Mouse (Mus musculus): ENCODE data around the gene Prss57.

Prss57 gene

DNA sequence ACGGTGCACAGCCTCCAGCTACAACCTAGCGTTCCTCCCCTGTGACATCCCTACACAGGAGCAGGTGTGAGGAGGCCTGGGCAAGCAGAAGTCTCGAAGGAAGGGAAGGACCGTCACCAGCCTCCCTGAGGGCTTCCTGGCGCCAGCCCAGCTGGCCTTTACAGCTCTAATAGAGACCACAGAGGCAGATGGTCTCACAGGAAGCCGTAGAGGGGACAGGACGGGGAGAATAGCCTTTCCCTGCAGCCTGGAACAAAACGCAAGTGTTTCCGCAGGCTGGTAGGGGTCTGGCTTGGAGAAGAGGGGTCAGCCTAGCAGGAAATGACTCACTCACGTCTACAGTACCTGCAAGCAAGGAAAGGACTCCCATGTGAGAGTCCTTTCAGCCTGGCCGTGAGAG is 17.1 kb upstream of the Prss57 start:
- DNase-seq (ENCODE audit: low spot score in 2 of 2): no peak

- no peak for DNase-seq (ENCODE audit: low spot score in 2 of 2)
Measured at GRCm38 (mm10) chr10:79806972-79807371, 16.2 kb upstream of the Prss57 start.

DNA sequence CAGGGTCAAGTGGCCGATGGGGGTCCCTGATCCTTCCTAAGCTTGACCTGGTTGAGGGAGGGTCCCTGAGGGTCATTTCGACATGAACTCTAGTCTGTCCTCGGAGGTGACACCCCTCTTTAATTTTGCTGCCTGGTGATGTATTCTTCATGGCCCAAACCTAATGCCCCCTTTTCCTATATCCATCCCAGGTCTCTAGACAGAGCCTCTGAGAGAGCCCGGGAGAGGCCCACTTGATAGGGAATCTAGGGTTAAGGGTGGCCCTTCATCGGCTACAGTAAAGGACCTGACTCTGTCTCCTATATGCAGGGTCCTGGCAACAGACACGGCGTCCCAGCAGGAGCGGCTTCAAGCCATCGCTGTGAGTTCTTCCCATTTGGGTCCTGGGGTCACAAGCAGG is 15.6 kb upstream of the Prss57 start:
- no peak for DNase-seq (ENCODE audit: low spot score in 2 of 2)

DNA sequence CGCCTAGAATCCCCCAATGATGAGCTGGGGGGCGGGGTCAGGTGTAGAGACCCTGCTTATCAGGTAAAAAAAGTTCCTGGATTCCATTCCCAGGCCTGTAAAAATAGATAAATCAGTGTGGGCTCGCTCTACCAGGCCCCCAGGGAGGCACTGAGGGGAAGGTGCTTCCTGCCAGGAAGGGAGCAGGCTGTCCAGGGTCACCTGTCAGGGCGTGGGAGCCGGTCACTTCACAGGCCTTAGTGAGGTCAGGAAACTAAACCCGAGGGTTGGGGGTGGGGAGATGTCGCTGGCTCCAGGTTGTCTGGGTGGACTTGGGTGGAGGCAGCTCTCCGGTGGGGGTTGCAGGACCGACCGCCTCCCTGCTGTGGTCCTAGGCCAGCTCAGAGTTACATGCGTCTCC is 14.9 kb upstream of the Prss57 start:
- DNase-seq (ENCODE audit: low spot score in 2 of 2): no peak

- DNase-seq (ENCODE audit: low spot score in 2 of 2): peak; percentile 94
Measured at GRCm38 (mm10) chr10:79803716-79804323, 13.1 kb upstream of the Prss57 start.

DNA sequence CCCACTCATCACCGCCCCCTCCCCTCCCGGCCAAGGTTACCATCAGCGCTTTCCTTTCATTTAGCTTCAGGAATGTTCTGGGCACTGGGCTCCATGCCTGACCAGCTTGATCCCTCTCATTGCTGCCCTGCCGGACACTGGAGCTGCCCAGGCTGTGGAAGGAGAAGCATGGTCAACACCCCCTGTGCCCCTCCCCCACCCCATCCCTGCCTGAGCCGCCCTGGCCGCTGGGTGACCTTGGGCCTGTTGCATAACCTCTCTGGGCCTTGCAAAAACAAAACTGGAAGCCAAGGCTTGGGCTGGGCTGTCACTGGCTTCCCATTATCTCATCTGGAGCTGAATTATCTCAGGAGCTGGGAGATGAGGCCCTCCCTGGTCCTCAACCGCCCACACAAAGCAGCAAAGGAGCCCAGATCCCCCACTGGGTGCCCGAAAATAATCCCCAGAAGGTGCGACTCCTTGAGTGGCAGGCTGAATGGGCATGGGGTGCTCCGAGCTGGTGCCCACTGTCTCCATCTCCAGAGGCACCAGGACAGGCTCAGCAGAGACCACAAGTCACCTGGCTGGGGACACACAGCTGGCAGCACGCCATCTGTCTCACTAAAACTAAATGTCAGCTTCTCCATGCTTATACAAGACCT is 11.7 kb upstream of the Prss57 start:
- peak in 1 of 2 experiments; percentile 54 for DNase-seq (ENCODE audit: low spot score in 2 of 2)

- DNase-seq (ENCODE audit: low spot score in 2 of 2): no peak
Measured at GRCm38 (mm10) chr10:79801837-79802236, 11.1 kb upstream of the Prss57 start.

GRCm38 (mm10) chr10:79800508-79800907 is 9.7 kb upstream of the Prss57 start:
- DNase-seq (ENCODE audit: low spot score in 2 of 2): no peak

DNA sequence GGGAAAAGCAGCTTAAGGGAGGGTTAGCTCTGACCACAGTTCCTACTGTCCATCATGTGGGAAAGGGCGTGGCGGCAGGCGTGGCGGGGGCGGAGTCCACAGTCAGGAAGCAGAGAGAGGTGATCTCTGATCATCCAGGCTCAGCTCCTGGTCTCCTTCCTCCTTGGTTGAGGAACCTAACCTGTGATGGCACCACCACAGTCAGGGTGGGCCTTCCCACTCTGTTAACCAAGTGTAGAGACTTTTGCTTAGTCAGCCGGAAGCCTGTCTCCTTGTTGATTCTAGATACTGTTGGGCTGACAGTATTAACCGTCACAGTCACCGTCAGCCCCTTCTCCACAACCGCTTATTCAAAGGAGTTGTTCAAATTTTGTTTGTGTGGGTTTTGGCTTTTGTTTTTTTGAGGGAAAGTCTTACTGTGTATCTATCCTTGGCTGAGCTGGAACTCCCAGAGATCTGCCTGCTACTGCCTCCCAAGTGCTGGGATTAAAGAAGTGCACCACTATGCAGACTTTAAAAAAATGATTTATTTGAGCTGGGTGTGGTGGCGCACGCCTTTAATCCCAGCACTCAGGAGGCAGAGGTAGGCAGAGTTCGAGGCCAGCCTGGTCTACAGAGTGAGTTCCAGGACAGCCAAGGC is 7.6 kb upstream of the Prss57 start:
- no peak for DNase-seq (ENCODE audit: low spot score in 2 of 2)

- no peak for DNase-seq (ENCODE audit: low spot score in 2 of 2)
Measured at GRCm38 (mm10) chr10:79797326-79797725, 6.6 kb upstream of the Prss57 start.

GRCm38 (mm10) chr10:79795905-79796304 is 5.1 kb upstream of the Prss57 start:
- no peak for DNase-seq (ENCODE audit: low spot score in 2 of 2)

DNA sequence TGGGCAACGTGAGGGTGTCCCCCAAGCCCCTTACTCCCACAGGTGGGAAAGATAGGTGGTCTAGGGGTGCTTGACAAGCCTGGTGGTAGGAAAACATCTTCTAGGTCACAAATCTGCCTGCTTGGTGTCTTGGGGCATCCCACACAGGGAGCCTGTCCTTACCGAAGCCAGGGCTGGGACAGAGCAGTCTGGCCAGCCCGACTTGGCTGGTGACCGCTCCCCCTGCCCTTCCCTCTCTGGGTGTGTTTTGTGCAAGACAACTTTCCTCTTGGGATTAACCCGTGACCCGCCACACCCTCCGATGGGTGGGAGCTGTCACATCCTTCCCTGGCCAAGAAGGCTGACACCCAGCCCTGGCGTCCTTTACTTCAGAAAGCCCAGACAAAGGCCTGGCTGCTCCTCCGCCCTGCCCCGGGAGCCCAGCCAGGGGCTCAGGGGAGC is 3.8 kb upstream of the Prss57 start:
- peak in 1 of 2 experiments; percentile 41 for DNase-seq (ENCODE audit: low spot score in 2 of 2)

GRCm38 (mm10) chr10:79793738-79794490 is 3.2 kb upstream of the Prss57 start:
- DNase-seq (ENCODE audit: low spot score in 2 of 2): peak; percentile 75

DNA sequence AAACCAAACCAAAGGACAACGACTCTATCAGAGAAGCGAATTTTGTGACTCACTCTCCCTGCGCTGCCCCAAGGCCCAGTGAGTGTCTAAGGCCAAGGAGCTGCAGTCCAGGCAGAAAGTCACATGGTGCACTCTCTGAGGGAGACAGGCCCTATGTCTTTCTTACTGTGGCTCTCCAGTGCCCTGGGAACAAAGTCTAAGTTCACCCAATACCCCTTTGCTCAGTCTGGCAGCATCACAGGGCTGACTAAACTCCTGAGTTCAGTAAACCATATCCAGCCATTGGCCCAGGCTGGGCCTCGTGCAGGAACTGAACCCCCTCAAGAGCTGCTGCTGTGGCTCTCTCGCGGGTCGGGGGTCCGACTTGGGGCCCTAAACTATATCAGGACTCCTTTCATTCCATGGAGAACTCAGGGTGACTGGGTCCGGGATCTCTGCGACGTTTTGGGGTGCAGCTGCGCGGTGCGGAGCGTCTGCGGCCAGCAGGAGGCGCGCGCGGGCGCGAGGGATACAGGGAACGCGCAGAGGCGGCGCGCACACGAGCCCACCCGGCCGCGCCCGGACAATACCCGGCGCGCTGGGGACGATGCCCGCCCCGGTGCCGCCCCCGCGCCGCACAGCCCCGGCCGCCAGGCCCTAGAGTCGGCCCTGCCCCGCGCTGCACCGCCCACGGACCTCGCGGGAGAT is 2.4 kb upstream of the Prss57 start, which contains the start of gene Palm:
TSS of gene Palm (plus strand) at position 522 of the 687 bp plus-strand sequence.
- DNase-seq (ENCODE audit: low spot score in 2 of 2): peak; percentile 83 to 86

GRCm38 (mm10) chr10:79792339-79793040 is 1.7 kb upstream of the Prss57 start:
- DNase-seq (ENCODE audit: low spot score in 2 of 2): no peak

GRCm38 (mm10) chr10:79789581-79789980 is 1.2 kb downstream of the Prss57 start:
- DNase-seq (ENCODE audit: low spot score in 2 of 2): no peak

- peak; percentile 79 to 82 for DNase-seq (ENCODE audit: low spot score in 2 of 2)
Measured at GRCm38 (mm10) chr10:79788386-79789158, 2.2 kb downstream of the Prss57 start.

- DNase-seq (ENCODE audit: low spot score in 2 of 2): no peak
Measured at GRCm38 (mm10) chr10:79783920-79784800, 6.6 kb downstream of the Prss57 start.

- no peak for DNase-seq (ENCODE audit: low spot score in 2 of 2)
Measured at GRCm38 (mm10) chr10:79783050-79783449, 7.7 kb downstream of the Prss57 start.
